Mouse (Mus musculus) G1E (cell line): Measurements from ENCODE around the gene Msh3.

Source experiments
- CTCF ChIP-seq: IDR thresholded peaks from 2 replicates; pipeline ENCODE4 v1.5.1; 2012; ENCODE audit warnings: low read depth, low read length, inconsistent platforms, mixed read lengths
- GATA1 ChIP-seq: IDR thresholded peaks from 2 replicates; pipeline ENCODE4 v1.6.1; 2012; ENCODE audit warnings: borderline replicate concordance, low read length, inconsistent platforms, mixed read lengths

GRCm38 (mm10) chr13:92402063-92402462 lies 47.3 kb upstream of the Msh3 start:
- no peak for TF ChIP-seq CTCF
- TF ChIP-seq GATA1 = no peak
